Mouse (Mus musculus) midbrain, embryonic 15.5 days (tissue): ENCODE measurements around the gene Fbxo24. TPM values are rescaled to one million over a fixed set of nuclear protein-coding genes. Genes with fewer than 3 reads are reported as not detected.

Experiments used
- ATAC-seq: fragments of 200-750 bp; cut with Nextera tagmentation; replicated peaks from 2 replicates; pipeline ENCODE4 v1.8.0; 2017; ENCODE audit warnings: moderate TSS enrichment
- H3K27ac ChIP-seq: fragments of 300-500 bp; sonication (generic); 2 replicates; pipeline ENCODE4 v1.5.1; 2015; ENCODE audit warnings: mild to moderate bottlenecking, inconsistent platforms
- H3K27me3 ChIP-seq: fragments of 300-500 bp; sonication (generic); replicated peaks from 2 replicates; pipeline ENCODE4 v1.6.1; 2015; ENCODE audit warnings: inconsistent platforms
- H3K36me3 ChIP-seq: fragments of 300-500 bp; sonication (generic); replicated peaks from 2 replicates; pipeline ENCODE4 v1.6.1; 2015; ENCODE audit warnings: inconsistent platforms
- H3K4me1 ChIP-seq: fragments of 300-500 bp; sonication (generic); 2 replicates; pipeline ENCODE4 v1.6.1; 2015; ENCODE audit warnings: inconsistent platforms
- H3K4me2 ChIP-seq: fragments of 300-500 bp; sonication (generic); 2 replicates; pipeline ENCODE4 v1.6.1; 2015; ENCODE audit warnings: inconsistent platforms, mild to moderate bottlenecking, moderate library complexity
- H3K4me3 ChIP-seq: fragments of 300-500 bp; sonication (generic); 2 replicates; pipeline ENCODE4 v1.5.1; 2015; ENCODE audit warnings: mild to moderate bottlenecking, inconsistent platforms
- H3K9ac ChIP-seq: fragments of 300-500 bp; sonication (generic); 2 replicates; pipeline ENCODE4 v1.6.1; 2015; ENCODE audit warnings: mild to moderate bottlenecking, inconsistent platforms
- H3K9me3 ChIP-seq: fragments of 300-500 bp; sonication (generic); 2 replicates; pipeline ENCODE4 v1.6.1; 2016; ENCODE audit warnings: inconsistent platforms
- WGBS: fragments of 180-500 bp; shearing (Covaris S2); methylation state at CpG from one replicate; pipeline ENCODE4 v1.1.7; 2015; ENCODE audit warnings: mixed read lengths; 5-methylcytosine and 5-hydroxymethylcytosine counted together
- polyA plus RNA-seq: library from polyadenylated mRNA; unstranded; fragments of >200 nt; fragmentation: Nextera tagmentation; extraction: Ambion mirVana; gene quantifications from 2 replicates; pipeline ENCODE4 v1.2.1, GENCODE M21; 2015

The Fbxo24 gene
- polyA plus RNA-seq, 1 experiment from 2014 or later, result 0.13 TPM

DNA sequence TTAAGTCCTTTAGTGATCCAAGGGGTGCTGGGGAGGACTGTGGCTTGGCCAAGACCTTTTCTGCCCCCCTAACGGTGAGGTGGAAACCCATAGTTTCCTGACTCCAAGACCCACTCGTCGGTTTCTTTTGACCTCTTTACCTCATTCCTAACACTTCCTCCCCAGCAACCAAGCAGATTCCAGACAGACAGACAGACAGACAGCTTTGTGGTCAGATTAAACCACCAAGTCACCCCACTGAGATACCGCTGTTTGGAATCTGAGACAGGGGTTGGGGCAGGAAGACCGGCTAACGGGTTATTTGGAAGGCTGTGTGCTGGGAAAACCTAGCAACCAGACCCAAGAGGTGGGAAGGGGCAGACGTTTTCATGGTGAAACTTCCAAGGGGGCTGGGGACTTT is 58.6 kb downstream of the Fbxo24 start:
- Histone ChIP-seq H3K9ac (no peak overlapping the region), H3K9me3 (no peaks in the 10 kb centered on the region), H3K27ac (no peak overlapping the region), H3K27me3 (no peaks in the 10 kb centered on the region), H3K4me1 (0 out of 2 replicates have a peak, but pooled peaks cover 5% of the 10 kb centered on the region), H3K4me3 (no peak overlapping the region), H3K4me2 (no peak overlapping the region), H3K36me3 (peaks cover 12% of the 10 kb centered on the region)
- ATAC-seq, result no peak
- 56% methylated on average over 7 of the region's 7 CpGs for WGBS

DNA sequence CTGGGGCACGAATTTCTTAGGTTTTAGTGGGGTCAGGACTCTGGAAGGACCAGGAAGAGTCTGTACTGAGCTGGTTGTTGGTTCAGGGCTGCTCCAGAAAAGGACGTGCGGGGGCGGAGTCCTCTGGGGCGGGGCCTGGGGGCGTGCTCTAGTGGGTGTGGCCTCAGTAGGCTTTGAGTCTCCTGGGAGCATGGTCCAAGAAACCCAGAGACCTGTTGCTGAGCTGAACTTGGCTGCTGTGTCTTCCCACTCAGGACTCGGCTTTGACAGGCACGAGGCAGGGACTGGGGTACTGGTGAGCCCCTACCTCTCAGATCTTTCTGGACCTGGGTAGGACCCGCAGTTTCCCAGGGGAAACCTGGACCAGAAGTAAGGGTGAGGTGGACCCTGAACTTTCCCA is 59.1 kb downstream of the Fbxo24 start, which contains the start of gene Tfr2:
Gene Tfr2, plus strand, starts transcription at position 176 of the 400 bp plus-strand sequence.
- H3K36me3 ChIP-seq, result peaks cover 12% of the 10 kb centered on the region
- no peak for ATAC-seq
- 39% methylated on average over 9 of the region's 9 CpGs for WGBS

DNA sequence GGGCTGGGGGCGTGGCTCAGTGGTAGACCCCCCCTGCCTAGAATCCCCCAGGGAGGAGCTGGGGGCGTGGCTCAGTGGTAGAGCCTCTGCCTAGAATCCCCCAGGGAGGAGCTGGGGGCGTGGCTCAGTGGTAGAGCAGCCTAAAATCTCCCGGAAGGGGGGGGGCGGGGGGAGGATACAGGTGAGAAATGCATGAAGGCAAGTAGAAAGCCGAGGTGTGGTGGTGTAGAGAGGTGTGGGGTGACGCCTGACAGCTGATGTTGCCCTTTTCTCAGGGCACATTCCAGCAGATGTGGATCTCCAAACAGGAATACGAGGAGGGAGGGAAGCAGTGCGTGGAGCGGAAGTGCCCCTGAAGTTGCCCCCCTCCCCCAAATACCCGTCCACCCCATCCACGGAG is 59.8 kb downstream of the Fbxo24 start:
- no peak for ATAC-seq
- Histone ChIP-seq H3K9ac (no peak overlapping the region), H3K4me1 (no peaks in the 10 kb centered on the region), H3K4me3 (no peak overlapping the region), H3K4me2 (no peak overlapping the region), H3K9me3 (no peaks in the 10 kb centered on the region), H3K27me3 (no peaks in the 10 kb centered on the region), H3K27ac (no peak overlapping the region), H3K36me3 (peaks cover 12% of the 10 kb centered on the region)
- 72% methylated on average over 12 of the region's 12 CpGs for WGBS

More for the DNA sequence above, 59.1 kb downstream of the Fbxo24 start, which contains the start of gene Tfr2:
- 0 out of 2 replicates have a peak, but pooled peaks cover 5% of the 10 kb centered on the region for H3K4me1 ChIP-seq
- no peak within 1 kb of the TSS for H3K9ac ChIP-seq
- no peak within 1 kb of the TSS for H3K4me2 ChIP-seq
- H3K9me3 ChIP-seq, result no peaks in the 10 kb centered on the region
- H3K4me3 ChIP-seq, result no peak within 1 kb of the TSS
- H3K27ac ChIP-seq, result no peak within 1 kb of the TSS
- no peaks in the 10 kb centered on the region for H3K27me3 ChIP-seq

GRCm38 (mm10) chr5:137568223-137568798 is 60.5 kb downstream of the Fbxo24 start:
- Histone ChIP-seq H3K4me2 (no peak overlapping the region), H3K9me3 (no peaks in the 10 kb centered on the region), H3K4me1 (no peaks in the 10 kb centered on the region), H3K36me3 (peaks cover 12% of the 10 kb centered on the region), H3K27me3 (no peaks in the 10 kb centered on the region), H3K4me3 (no peak overlapping the region), H3K27ac (no peak overlapping the region), H3K9ac (no peak overlapping the region)
- no peak for ATAC-seq
- WGBS, result 85% methylated on average over 8 of the region's 8 CpGs

GRCm38 (mm10) chr5:137566416-137566815 is 62.4 kb downstream of the Fbxo24 start:
- Histone ChIP-seq H3K9ac (no peak overlapping the region), H3K4me1 (no peaks in the 10 kb centered on the region), H3K36me3 (peaks cover 12% of the 10 kb centered on the region), H3K27ac (no peak overlapping the region), H3K4me3 (no peak overlapping the region), H3K9me3 (no peaks in the 10 kb centered on the region), H3K27me3 (no peaks in the 10 kb centered on the region), H3K4me2 (no peak overlapping the region)
- 94% methylated on average over 5 of the region's 5 CpGs for WGBS
- no peak for ATAC-seq

DNA sequence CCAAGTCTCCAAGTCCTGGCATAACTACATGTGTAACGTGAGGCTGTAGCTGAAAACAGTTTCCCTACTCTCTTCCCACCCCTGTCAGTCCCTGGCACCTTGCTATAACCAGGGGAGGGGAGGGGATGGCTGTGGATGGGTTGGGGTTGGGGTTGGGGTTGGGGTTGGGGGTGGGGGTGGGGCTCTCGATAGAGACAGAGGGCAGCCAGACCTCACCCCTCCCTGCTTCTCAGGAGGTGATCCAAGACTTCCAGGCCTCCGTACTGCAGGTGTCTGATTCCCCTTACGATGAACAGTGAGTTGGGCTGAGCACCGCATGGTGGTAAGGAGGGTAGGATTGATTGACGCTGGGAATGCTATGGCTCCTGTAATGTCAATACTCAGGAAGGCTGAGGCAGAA is 63.1 kb downstream of the Fbxo24 start:
- Histone ChIP-seq H3K27me3 (no peaks in the 10 kb centered on the region), H3K9me3 (no peaks in the 10 kb centered on the region), H3K36me3 (peaks cover 12% of the 10 kb centered on the region), H3K9ac (no peak overlapping the region), H3K4me2 (no peak overlapping the region), H3K4me3 (no peak overlapping the region), H3K4me1 (no peaks in the 10 kb centered on the region), H3K27ac (no peak overlapping the region)
- 66% methylated on average over 6 of the region's 6 CpGs for WGBS
- ATAC-seq, result no peak

DNA sequence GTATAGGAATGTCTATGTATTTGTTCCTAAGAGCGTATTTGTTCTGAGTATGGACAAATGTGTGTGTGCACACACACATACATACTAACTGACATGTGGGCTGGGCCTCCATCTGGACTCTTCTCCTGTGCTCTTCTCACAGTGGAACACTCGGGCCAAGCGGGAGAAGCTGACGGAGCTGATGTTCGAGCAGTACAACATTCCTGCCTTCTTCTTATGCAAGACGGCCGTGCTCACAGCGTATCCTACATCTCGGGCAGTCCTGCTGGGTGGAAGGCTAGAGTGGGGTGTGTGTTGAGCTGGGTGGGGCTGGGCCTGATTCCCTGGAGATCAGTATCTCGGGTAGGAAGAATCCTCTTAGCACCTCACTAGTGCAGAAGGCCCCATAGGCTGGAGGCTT is 65.8 kb downstream of the Fbxo24 start:
- Histone ChIP-seq H3K9ac (no peak overlapping the region), H3K4me3 (no peak overlapping the region), H3K9me3 (no peaks in the 10 kb centered on the region), H3K4me1 (no peaks in the 10 kb centered on the region), H3K4me2 (no peak overlapping the region), H3K27me3 (no peaks in the 10 kb centered on the region), H3K36me3 (peaks cover 15% of the 10 kb centered on the region), H3K27ac (no peak overlapping the region)
- WGBS, result 77% methylated on average over 10 of the region's 10 CpGs
- no peak for ATAC-seq

Other genes starting within 250 kb of the Fbxo24 start
- 0.50 and 0.51 TPM in 2 replicates for gene Zan, start 151.9 kb downstream of the Fbxo24 start, polyA plus RNA-seq
- 77.7 and 82.1 TPM in 2 replicates for gene Pop7, start 126.5 kb downstream of the Fbxo24 start, polyA plus RNA-seq
- 20.2 and 23.5 TPM in 2 replicates for gene Gigyf1, start 110.5 kb downstream of the Fbxo24 start, polyA plus RNA-seq
- gene Epo, start 95.8 kb downstream of the Fbxo24 start, polyA plus RNA-seq, result not detected in 2 replicates
- 525 and 570 TPM in 2 replicates for gene Gnb2, start 95.5 kb downstream of the Fbxo24 start, polyA plus RNA-seq
- 339 and 342 TPM in 2 replicates for gene Actl6b, start 75.5 kb downstream of the Fbxo24 start, polyA plus RNA-seq
- 6.2 and 7.9 TPM in 2 replicates for gene Tfr2, start 59.2 kb downstream of the Fbxo24 start, polyA plus RNA-seq
- 66.9 and 68.2 TPM in 2 replicates for gene Mospd3, start 27.9 kb downstream of the Fbxo24 start, polyA plus RNA-seq
- 15.1 and 16.7 TPM in 2 replicates for gene Pcolce, start 15.2 kb downstream of the Fbxo24 start, polyA plus RNA-seq
- gene Lrch4, start 119 bp upstream of the Fbxo24 start, polyA plus RNA-seq, result 18.8 and 19.1 TPM in 2 replicates
- 11.3 and 11.8 TPM in 2 replicates for gene Gm20605, start 173 bp upstream of the Fbxo24 start, polyA plus RNA-seq
- gene Sap25, start 12.3 kb upstream of the Fbxo24 start, polyA plus RNA-seq, result 4.8 and 6.8 TPM in 2 replicates
- 0.09 and 0.17 TPM in 2 replicates for gene Irs3, start 16.7 kb upstream of the Fbxo24 start, polyA plus RNA-seq
- 17.0 and 18.3 TPM in 2 replicates for gene Agfg2, start 55.7 kb upstream of the Fbxo24 start, polyA plus RNA-seq
- gene Nyap1, start 112.6 kb upstream of the Fbxo24 start, polyA plus RNA-seq, result 58.6 and 61.2 TPM in 2 replicates
- gene Tsc22d4, start 116.7 kb upstream of the Fbxo24 start, polyA plus RNA-seq, result 58.0 and 59.8 TPM in 2 replicates
- 37.3 and 45.0 TPM in 2 replicates for gene Ppp1r35, start 149.8 kb upstream of the Fbxo24 start, polyA plus RNA-seq
- 10.7 and 10.8 TPM in 2 replicates for gene Mepce, start 158.7 kb upstream of the Fbxo24 start, polyA plus RNA-seq
- gene Zcwpw1, start 158.8 kb upstream of the Fbxo24 start, polyA plus RNA-seq, result 10.5 and 11.9 TPM in 2 replicates
- gene Pilra, start 207.3 kb upstream of the Fbxo24 start, polyA plus RNA-seq, result 0.17 TPM in 1 of 2 replicates, not detected in the other
- not detected in 2 replicates for gene Pilrb1, start 229.1 kb upstream of the Fbxo24 start, polyA plus RNA-seq
- not detected in 2 replicates for gene Pilrb2, start 242.8 kb upstream of the Fbxo24 start, polyA plus RNA-seq